Mouse (Mus musculus): ENCODE data around the gene Nmnat2. TPM values are rescaled to one million over a fixed set of nuclear protein-coding genes. Genes with fewer than 3 reads are reported as not detected.

The Nmnat2 gene
- total and polyA plus RNA-seq, 2 experiments from 2014 or later, result 70.5 to 120 TPM

DNA sequence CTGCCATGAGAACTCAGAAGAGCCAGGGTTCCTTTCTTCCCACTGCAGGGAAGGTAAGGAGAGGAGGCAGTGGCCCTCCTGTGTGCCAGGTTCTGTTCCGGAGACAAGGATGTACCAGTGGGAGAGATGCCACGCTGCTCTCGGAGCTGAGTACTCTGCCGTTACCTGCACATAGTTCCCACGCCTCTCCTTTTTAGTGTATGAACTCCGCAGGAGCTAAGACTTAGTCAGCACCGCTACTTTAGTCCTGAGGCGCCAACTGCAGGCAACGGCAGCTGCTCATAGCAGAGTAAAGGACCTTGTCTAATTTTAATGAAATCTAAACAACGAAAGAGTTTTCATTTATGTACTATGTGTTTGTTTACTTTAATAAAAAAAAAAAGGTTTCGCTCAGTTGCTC lies 185.5 kb downstream of the Nmnat2 start:
- 73% methylated on average over 11 of the region's 11 CpGs for WGBS
- Histone ChIP-seq H3K4me1 (ENCODE audit: insufficient read depth, low read length) (no peaks in the 10 kb centered on the region), H3K9me3 (ENCODE audit: low read length) (no peaks in the 10 kb centered on the region), H3K27me3 (ENCODE audit: insufficient read depth, low read length) (no peaks in the 10 kb centered on the region), H3K27ac (no peak overlapping the region), H3K9ac (replicated peaks; ENCODE audit: low read length) (no peak overlapping the region), H3K36me3 (ENCODE audit: insufficient read depth, low read length) (no peaks in the 10 kb centered on the region), H3K4me2 (ENCODE audit: low read depth, low read length) (no peak overlapping the region), H3K4me3 (ENCODE audit: low read length) (no peak overlapping the region)
- ATAC-seq (no peak), DNase-seq (ENCODE audit: low spot score) (no peak)
- no peak for TF ChIP-seq CTCF (IDR thresholded peaks at IDR 0.05; ENCODE audit: low read depth)

GRCm38 (mm10) chr1:153140747-153141228 lies 186.0 kb downstream of the Nmnat2 start:
- no peaks in the 10 kb centered on the region for H3K27me3 ChIP-seq (ENCODE audit: insufficient read depth, low read length)

GRCm38 (mm10) chr1:153144021-153144420 lies 189.2 kb downstream of the Nmnat2 start:
- no peak overlapping the region for H3K27ac ChIP-seq
- no peaks in the 10 kb centered on the region for H3K36me3 ChIP-seq (ENCODE audit: insufficient read depth, low read length)
- no peak overlapping the region for H3K9ac ChIP-seq (replicated peaks; ENCODE audit: low read length)
- TF ChIP-seq CTCF (IDR thresholded peaks at IDR 0.05; ENCODE audit: low read depth), result no peak
- ATAC-seq (no peak), DNase-seq (ENCODE audit: low spot score) (no peak)
- 85% methylated on average over 11 of the region's 11 CpGs for WGBS
- no peaks in the 10 kb centered on the region for H3K9me3 ChIP-seq (ENCODE audit: low read length)
- no peak overlapping the region for H3K4me3 ChIP-seq (ENCODE audit: low read length)
- H3K4me1 ChIP-seq (ENCODE audit: insufficient read depth, low read length), result no peaks in the 10 kb centered on the region
- no peak overlapping the region for H3K4me2 ChIP-seq (ENCODE audit: low read depth, low read length)
- H3K27me3 ChIP-seq (ENCODE audit: insufficient read depth, low read length), result no peaks in the 10 kb centered on the region

More at GRCm38 (mm10) chr1:153140747-153141228, 186.0 kb downstream of the Nmnat2 start:
- Histone ChIP-seq H3K27ac (no peak overlapping the region), H3K4me2 (ENCODE audit: low read depth, low read length) (no peak overlapping the region), H3K4me3 (ENCODE audit: low read length) (no peak overlapping the region), H3K9ac (replicated peaks; ENCODE audit: low read length) (no peak overlapping the region), H3K36me3 (ENCODE audit: insufficient read depth, low read length) (no peaks in the 10 kb centered on the region), H3K4me1 (ENCODE audit: insufficient read depth, low read length) (no peaks in the 10 kb centered on the region), H3K9me3 (ENCODE audit: low read length) (no peaks in the 10 kb centered on the region)
- WGBS, result 45% methylated on average over 8 of the region's 8 CpGs
- no peak for DNase-seq (ENCODE audit: low spot score)
- no peak for TF ChIP-seq CTCF (IDR thresholded peaks at IDR 0.05; ENCODE audit: low read depth)
- ATAC-seq, result no peak

GRCm38 (mm10) chr1:153145791-153146190 lies 191.0 kb downstream of the Nmnat2 start:
- no peak for ATAC-seq
- no peaks in the 10 kb centered on the region for H3K9me3 ChIP-seq (ENCODE audit: low read length)
- no peak overlapping the region for H3K4me3 ChIP-seq (ENCODE audit: low read length)
- 85% methylated on average over 5 of the region's 5 CpGs for WGBS
- no peak overlapping the region for H3K27ac ChIP-seq
- no peak overlapping the region for H3K4me2 ChIP-seq (ENCODE audit: low read depth, low read length)
- H3K27me3 ChIP-seq (ENCODE audit: insufficient read depth, low read length), result no peaks in the 10 kb centered on the region
- TF ChIP-seq CTCF (IDR thresholded peaks at IDR 0.05; ENCODE audit: low read depth), result no peak
- H3K36me3 ChIP-seq (ENCODE audit: insufficient read depth, low read length), result no peaks in the 10 kb centered on the region
- no peak for DNase-seq (ENCODE audit: low spot score)
- no peak overlapping the region for H3K9ac ChIP-seq (replicated peaks; ENCODE audit: low read length)
- no peaks in the 10 kb centered on the region for H3K4me1 ChIP-seq (ENCODE audit: insufficient read depth, low read length)

GRCm38 (mm10) chr1:153152594-153152993 lies 197.8 kb downstream of the Nmnat2 start:
- no peak overlapping the region for H3K27ac ChIP-seq
- peak; percentile 26 for DNase-seq (ENCODE audit: low spot score)
- no peaks in the 10 kb centered on the region for H3K36me3 ChIP-seq (ENCODE audit: insufficient read depth, low read length)
- no peaks in the 10 kb centered on the region for H3K9me3 ChIP-seq (ENCODE audit: low read length)
- ATAC-seq, result no peak
- H3K4me3 ChIP-seq (ENCODE audit: low read length), result no peak overlapping the region
- H3K4me2 ChIP-seq (ENCODE audit: low read depth, low read length), result no peak overlapping the region
- WGBS, result 66% methylated on average over 7 of the region's 7 CpGs
- H3K27me3 ChIP-seq (ENCODE audit: insufficient read depth, low read length), result no peaks in the 10 kb centered on the region
- no peak overlapping the region for H3K9ac ChIP-seq (replicated peaks; ENCODE audit: low read length)
- no peaks in the 10 kb centered on the region for H3K4me1 ChIP-seq (ENCODE audit: insufficient read depth, low read length)
- TF ChIP-seq CTCF (IDR thresholded peaks at IDR 0.05; ENCODE audit: low read depth), result no peak

- no peak overlapping the region for H3K4me2 ChIP-seq (ENCODE audit: low read depth, low read length)
- no peak for TF ChIP-seq CTCF (IDR thresholded peaks at IDR 0.05; ENCODE audit: low read depth)
- H3K4me3 ChIP-seq (ENCODE audit: low read length), result no peak overlapping the region
- ATAC-seq (peak; percentile 56), DNase-seq (ENCODE audit: low spot score) (peak; percentile 25)
- 50% methylated on average over 10 of the region's 10 CpGs for WGBS
- H3K9me3 ChIP-seq (ENCODE audit: low read length), result no peaks in the 10 kb centered on the region
- no peak overlapping the region for H3K9ac ChIP-seq (replicated peaks; ENCODE audit: low read length)
- H3K27me3 ChIP-seq (ENCODE audit: insufficient read depth, low read length), result no peaks in the 10 kb centered on the region
- H3K36me3 ChIP-seq (ENCODE audit: insufficient read depth, low read length), result no peaks in the 10 kb centered on the region
- no peaks in the 10 kb centered on the region for H3K4me1 ChIP-seq (ENCODE audit: insufficient read depth, low read length)
- no peak overlapping the region for H3K27ac ChIP-seq
Observed at GRCm38 (mm10) chr1:153153619-153154137, 198.9 kb downstream of the Nmnat2 start.

- DNase-seq (ENCODE audit: low spot score), result no peak
- no peaks in the 10 kb centered on the region for H3K27me3 ChIP-seq (ENCODE audit: insufficient read depth, low read length)
- H3K27ac ChIP-seq, result no peak overlapping the region
- H3K4me1 ChIP-seq (ENCODE audit: insufficient read depth, low read length), result no peaks in the 10 kb centered on the region
- no peak for TF ChIP-seq CTCF (IDR thresholded peaks at IDR 0.05; ENCODE audit: low read depth)
- no peak overlapping the region for H3K4me2 ChIP-seq (ENCODE audit: low read depth, low read length)
- no peaks in the 10 kb centered on the region for H3K36me3 ChIP-seq (ENCODE audit: insufficient read depth, low read length)
- 79% methylated on average over 8 of the region's 8 CpGs for WGBS
- H3K9me3 ChIP-seq (ENCODE audit: low read length), result no peaks in the 10 kb centered on the region
- no peak for ATAC-seq
- no peak overlapping the region for H3K9ac ChIP-seq (replicated peaks; ENCODE audit: low read length)
- H3K4me3 ChIP-seq (ENCODE audit: low read length), result no peak overlapping the region
Observed at GRCm38 (mm10) chr1:153155364-153155763, 200.6 kb downstream of the Nmnat2 start.
